Mouse (Mus musculus): ENCODE results near the gene Ppp2r3c. TPM values are rescaled to one million over a fixed set of nuclear protein-coding genes. Genes with fewer than 3 reads are reported as not detected.
"Not testable (repeated sequence)": the region's sequence is repeated elsewhere in the genome, so short reads cannot be mapped to it uniquely, and the experiment has no call there.

Gene Ppp2r3c
- polyA plus RNA-seq, 1 experiment from 2014 or later: 33.4 TPM

GRCm38 (mm10) chr12:55229626-55230519, 72.9 kb downstream of the Ppp2r3c start, which contains the start of gene Srp54c:
Gene Srp54c (plus strand): TSS chr12:55230168.
- not testable (repeated sequence) for H3K4me1 ChIP-seq (ENCODE audit: control insufficient read depth, insufficient read depth, low read length); H3K27ac ChIP-seq (ENCODE audit: low read depth, low read length); H3K36me3 ChIP-seq (ENCODE audit: control insufficient read depth, insufficient read depth, low read length); H3K9me3 ChIP-seq (ENCODE audit: control insufficient read depth, low read length); DNase-seq (ENCODE audit: low spot score, missing footprints); H3K27me3 ChIP-seq (ENCODE audit: control insufficient read depth, insufficient read depth, low read length); H3K9ac ChIP-seq (ENCODE audit: low read length); H3K4me3 ChIP-seq (ENCODE audit: low read depth, low read length); H3K4me2 ChIP-seq
- peak; percentile 98 for ATAC-seq (ENCODE audit: low FRiP score)
- WGBS: no CpG with 5 or more reads among the region's 57 CpGs

Other genes with a start within 250 kb of the Ppp2r3c start
- 33.2 and 36.2 TPM in 2 replicates for gene 2700097O09Rik, start 222.9 kb downstream of the Ppp2r3c start, polyA plus RNA-seq (2014; fragmentation: Nextera tagmentation; extraction: Ambion mirVana)
- 176 and 184 TPM in 2 replicates for gene Srp54a, start 222.7 kb downstream of the Ppp2r3c start, polyA plus RNA-seq (2014; fragmentation: Nextera tagmentation; extraction: Ambion mirVana)
- 13.6 and 16.0 TPM in 2 replicates for gene Fam177a, start 178.5 kb downstream of the Ppp2r3c start, polyA plus RNA-seq (2014; fragmentation: Nextera tagmentation; extraction: Ambion mirVana)
- 56.3 and 60.0 TPM in 2 replicates for gene Srp54b, start 147.9 kb downstream of the Ppp2r3c start, polyA plus RNA-seq (2014; fragmentation: Nextera tagmentation; extraction: Ambion mirVana)
- not detected in 2 replicates for gene 1700047I17Rik2, start 103.4 kb downstream of the Ppp2r3c start, polyA plus RNA-seq (2014; fragmentation: Nextera tagmentation; extraction: Ambion mirVana)
- gene Srp54c, start 72.8 kb downstream of the Ppp2r3c start, polyA plus RNA-seq (2014; fragmentation: Nextera tagmentation; extraction: Ambion mirVana): 73.4 and 82.2 TPM in 2 replicates
- gene 1110008L16Rik, start 3.4 kb downstream of the Ppp2r3c start, polyA plus RNA-seq (2014; fragmentation: Nextera tagmentation; extraction: Ambion mirVana): 17.1 and 17.9 TPM in 2 replicates
- gene Psma6, start 81.2 kb upstream of the Ppp2r3c start, polyA plus RNA-seq (2014; fragmentation: Nextera tagmentation; extraction: Ambion mirVana): 506 and 513 TPM in 2 replicates
- gene Nfkbia, start 189.6 kb upstream of the Ppp2r3c start, polyA plus RNA-seq (2014; fragmentation: Nextera tagmentation; extraction: Ambion mirVana): 43.1 and 45.0 TPM in 2 replicates

Measured in midbrain, embryonic 11.5 days (tissue).